Mouse (Mus musculus) NIH3T3 (cell line): ENCODE measurements at regions not wholly inside any gene's neighbourhood (a gene's known extent, or its start where the extent isn't known, plus 50 kb on each side); places are given as distances from the start of the nearest gene placed in this dataset.
A peak's percentile ranks its signal among the peaks of the same experiment; 100 is the strongest.
"Not testable (repeated sequence)": the region's sequence is repeated elsewhere in the genome, so short reads cannot be mapped to it uniquely, and the experiment has no call there.

Experiments used
- DNase-seq: peaks from one replicate; pipeline ENCODE4 v3.0.0-alpha.2; 2012; ENCODE audit warnings: low read depth

GRCm38 (mm10) chr4:146727119-146727518 lies 116.4 kb downstream of the Zfp993 start:
- not testable (repeated sequence) for DNase-seq

- peak; percentile 1 for DNase-seq
These were observed 129.0 kb downstream of the Zfp993 start for GRCm38 (mm10) chr4:146739775-146740174.

GRCm38 (mm10) chr4:146740649-146741048 lies 129.9 kb downstream of the Zfp993 start:
- not testable (repeated sequence) for DNase-seq

- DNase-seq, result not testable (repeated sequence)
These were observed 133.0 kb downstream of the Zfp993 start for GRCm38 (mm10) chr4:146743762-146744161.
